Mouse (Mus musculus): ENCODE results near the gene Cfap61.

GRCm38 (mm10) chr2:145958097-145958496, 23.5 kb downstream of the Cfap61 start:
- TF ChIP-seq CTCF (IDR thresholded peaks at IDR 0.05) (no peak), POLR2A (IDR thresholded peaks at IDR 0.05; ENCODE audit: insufficient read depth, low read depth, low read length) (no peak), EP300 (IDR thresholded peaks at IDR 0.05; ENCODE audit: insufficient read depth, low read depth, low read length) (no peak)

Measured in heart, adult 2 months (tissue).